Mouse (Mus musculus) C2C12 (cell line): ENCODE data around the gene Cmas.

Experiments used
- CTCF ChIP-seq: IDR thresholded peaks from one replicate; pipeline ENCODE4 v1.5.1; 2011; ENCODE audit not compliant: control insufficient read depth, insufficient read depth, insufficient read length
- FOSL1 ChIP-seq: IDR thresholded peaks from one replicate; pipeline ENCODE4 v1.8.0; 2011; ENCODE audit warnings: mild to moderate bottlenecking, low read length; ENCODE audit not compliant: poor library complexity, insufficient read depth, severe bottlenecking

- TF ChIP-seq CTCF (no peak), FOSL1 (no peak)
Measured at GRCm38 (mm10) chr6:142795655-142796441, 39.4 kb downstream of the Cmas start.
